Mouse (Mus musculus): ENCODE results near the gene Phf13. TPM values are rescaled to one million over a fixed set of nuclear protein-coding genes. Genes with fewer than 3 reads are reported as not detected.

The Phf13 gene
- polyA plus RNA-seq, 1 experiment, result 19.6 TPM

- no peak for DNase-seq (ENCODE audit: low read depth)
- no peak for TF ChIP-seq CTCF (IDR thresholded peaks at IDR 0.05; ENCODE audit: borderline replicate concordance, extremely low read depth, insufficient read depth, insufficient read length)
- TF ChIP-seq POLR2A (IDR thresholded peaks at IDR 0.05; ENCODE audit: borderline replicate concordance, extremely low read depth, insufficient read depth, insufficient read length, poor library complexity, severe bottlenecking), result no peak
Observed at GRCm38 (mm10) chr4:151986650-151987049, 9.4 kb downstream of the Phf13 start.

GRCm38 (mm10) chr4:151985886-151986285 is 10.2 kb downstream of the Phf13 start:
- DNase-seq (ENCODE audit: low read depth), result no peak
- TF ChIP-seq CTCF (IDR thresholded peaks at IDR 0.05; ENCODE audit: borderline replicate concordance, extremely low read depth, insufficient read depth, insufficient read length) (no peak), POLR2A (IDR thresholded peaks at IDR 0.05; ENCODE audit: borderline replicate concordance, extremely low read depth, insufficient read depth, insufficient read length, poor library complexity, severe bottlenecking) (no peak)

GRCm38 (mm10) chr4:151983560-151983959 is 12.5 kb downstream of the Phf13 start:
- no peak for DNase-seq (ENCODE audit: low read depth)
- TF ChIP-seq CTCF (IDR thresholded peaks at IDR 0.05; ENCODE audit: borderline replicate concordance, extremely low read depth, insufficient read depth, insufficient read length) (no peak), POLR2A (IDR thresholded peaks at IDR 0.05; ENCODE audit: borderline replicate concordance, extremely low read depth, insufficient read depth, insufficient read length, poor library complexity, severe bottlenecking) (no peak)

- no peak for DNase-seq (ENCODE audit: low read depth)
- TF ChIP-seq CTCF (IDR thresholded peaks at IDR 0.05; ENCODE audit: borderline replicate concordance, extremely low read depth, insufficient read depth, insufficient read length) (no peak), POLR2A (IDR thresholded peaks at IDR 0.05; ENCODE audit: borderline replicate concordance, extremely low read depth, insufficient read depth, insufficient read length, poor library complexity, severe bottlenecking) (no peak)
Observed at GRCm38 (mm10) chr4:151983043-151983442, 13.0 kb downstream of the Phf13 start.

- DNase-seq (ENCODE audit: low read depth), result peak; percentile 80
- TF ChIP-seq CTCF (IDR thresholded peaks at IDR 0.05; ENCODE audit: borderline replicate concordance, extremely low read depth, insufficient read depth, insufficient read length) (peak; percentile 100), POLR2A (IDR thresholded peaks at IDR 0.05; ENCODE audit: borderline replicate concordance, extremely low read depth, insufficient read depth, insufficient read length, poor library complexity, severe bottlenecking) (no peak)
Observed at GRCm38 (mm10) chr4:151981363-151981762, 14.7 kb downstream of the Phf13 start.

GRCm38 (mm10) chr4:151980699-151981098 is 15.4 kb downstream of the Phf13 start:
- no peak for DNase-seq (ENCODE audit: low read depth)
- TF ChIP-seq POLR2A (IDR thresholded peaks at IDR 0.05; ENCODE audit: borderline replicate concordance, extremely low read depth, insufficient read depth, insufficient read length, poor library complexity, severe bottlenecking), result no peak
- TF ChIP-seq CTCF (IDR thresholded peaks at IDR 0.05; ENCODE audit: borderline replicate concordance, extremely low read depth, insufficient read depth, insufficient read length), result peak; percentile 10; the same call in 1 of the 2 replicates

- TF ChIP-seq POLR2A (IDR thresholded peaks at IDR 0.05; ENCODE audit: borderline replicate concordance, extremely low read depth, insufficient read depth, insufficient read length, poor library complexity, severe bottlenecking) (no peak), CTCF (IDR thresholded peaks at IDR 0.05; ENCODE audit: borderline replicate concordance, extremely low read depth, insufficient read depth, insufficient read length) (peak; percentile 95)
- DNase-seq (ENCODE audit: low read depth), result peak; percentile 81
Observed at GRCm38 (mm10) chr4:151977748-151978147, 18.3 kb downstream of the Phf13 start.

GRCm38 (mm10) chr4:151975441-151975840 is 20.6 kb downstream of the Phf13 start:
- peak; percentile 52; the same call in 1 of the 2 replicates for TF ChIP-seq CTCF (IDR thresholded peaks at IDR 0.05; ENCODE audit: borderline replicate concordance, extremely low read depth, insufficient read depth, insufficient read length)
- no peak for TF ChIP-seq POLR2A (IDR thresholded peaks at IDR 0.05; ENCODE audit: borderline replicate concordance, extremely low read depth, insufficient read depth, insufficient read length, poor library complexity, severe bottlenecking)
- DNase-seq (ENCODE audit: low read depth), result no peak

GRCm38 (mm10) chr4:151972221-151972967 is 23.7 kb downstream of the Phf13 start:
- peak; percentile 43 for DNase-seq (ENCODE audit: low read depth)
- TF ChIP-seq CTCF (IDR thresholded peaks at IDR 0.05; ENCODE audit: borderline replicate concordance, extremely low read depth, insufficient read depth, insufficient read length), result peak; percentile 71
- TF ChIP-seq POLR2A (IDR thresholded peaks at IDR 0.05; ENCODE audit: borderline replicate concordance, extremely low read depth, insufficient read depth, insufficient read length, poor library complexity, severe bottlenecking), result no peak

- DNase-seq (ENCODE audit: low read depth), result peak; percentile 28
- TF ChIP-seq CTCF (IDR thresholded peaks at IDR 0.05; ENCODE audit: borderline replicate concordance, extremely low read depth, insufficient read depth, insufficient read length), result no peak
- TF ChIP-seq POLR2A (IDR thresholded peaks at IDR 0.05; ENCODE audit: borderline replicate concordance, extremely low read depth, insufficient read depth, insufficient read length, poor library complexity, severe bottlenecking), result no peak
Observed at GRCm38 (mm10) chr4:151968204-151968921, 27.7 kb downstream of the Phf13 start.

- TF ChIP-seq CTCF (IDR thresholded peaks at IDR 0.05; ENCODE audit: borderline replicate concordance, extremely low read depth, insufficient read depth, insufficient read length) (no peak), POLR2A (IDR thresholded peaks at IDR 0.05; ENCODE audit: borderline replicate concordance, extremely low read depth, insufficient read depth, insufficient read length, poor library complexity, severe bottlenecking) (no peak)
Observed at GRCm38 (mm10) chr4:151962817-151963216, 33.2 kb downstream of the Phf13 start.

More at GRCm38 (mm10) chr4:151962817-151963216, 33.2 kb downstream of the Phf13 start:
- no peak for DNase-seq (ENCODE audit: low read depth)
